Mouse (Mus musculus) limb, embryonic 14.5 days (tissue): Measurements from ENCODE around the gene Tspan3. TPM values are rescaled to one million over a fixed set of nuclear protein-coding genes. Genes with fewer than 3 reads are reported as not detected.

Experiments used
- ATAC-seq: fragments of 200-750 bp; cut with Nextera tagmentation; 2 replicates; pipeline ENCODE4 v1.8.0; 2017; ENCODE audit warnings: low read depth, moderate number of reproducible peaks, moderate TSS enrichment; ENCODE audit not compliant: low FRiP score
- DNase-seq: peaks from one replicate; pipeline ENCODE4 v3.0.0-alpha.2; 2015; ENCODE audit warnings: low spot score
- H3K27ac ChIP-seq: fragments of 300-500 bp; sonication (generic); replicated peaks from 2 replicates; pipeline ENCODE4 v1.5.1; 2014; ENCODE audit warnings: low read depth, mild to moderate bottlenecking, low read length, moderate library complexity, mixed read lengths
- H3K27me3 ChIP-seq: fragments of 300-500 bp; sonication (generic); 2 replicates; pipeline ENCODE4 v1.6.1; 2014; ENCODE audit warnings: low read length, mixed read lengths; ENCODE audit not compliant: control insufficient read depth, insufficient read depth
- H3K36me3 ChIP-seq: fragments of 300-500 bp; sonication (generic); 2 replicates; pipeline ENCODE4 v1.6.1; 2014; ENCODE audit warnings: mild to moderate bottlenecking, low read length, moderate library complexity, mixed read lengths; ENCODE audit not compliant: control insufficient read depth, insufficient read depth
- H3K4me1 ChIP-seq: fragments of 300-500 bp; sonication (generic); 2 replicates; pipeline ENCODE4 v1.6.1; 2014; ENCODE audit warnings: antibody characterized with exemption, low read length, mixed read lengths; ENCODE audit not compliant: control insufficient read depth, insufficient read depth
- H3K4me2 ChIP-seq: fragments of 300-500 bp; sonication (generic); replicated peaks from 2 replicates; pipeline ENCODE4 v1.6.1; 2014; ENCODE audit warnings: low read depth, mild to moderate bottlenecking, low read length, moderate library complexity; ENCODE audit not compliant: severe bottlenecking
- H3K4me3 ChIP-seq: fragments of 300-500 bp; sonication (generic); replicated peaks from 2 replicates; pipeline ENCODE4 v1.5.1; 2014; ENCODE audit warnings: low read length
- H3K9ac ChIP-seq: fragments of 300-500 bp; sonication (generic); 2 replicates; pipeline ENCODE4 v1.6.1; 2014; ENCODE audit warnings: mild to moderate bottlenecking, low read depth, low read length, moderate library complexity; ENCODE audit not compliant: severe bottlenecking
- H3K9me3 ChIP-seq: fragments of 300-500 bp; sonication (generic); 2 replicates; pipeline ENCODE4 v1.6.1; 2016; ENCODE audit warnings: low read length; ENCODE audit not compliant: control insufficient read depth
- POLR2A ChIP-seq: fragments of 200-500 bp; IDR thresholded peaks from 2 replicates; pipeline ENCODE4 v1.8.0; 2012; ENCODE audit warnings: inconsistent platforms, mild to moderate bottlenecking, moderate library complexity, borderline replicate concordance; ENCODE audit not compliant: insufficient read depth, insufficient read length; ENCODE audit errors: extremely low read depth
- WGBS: fragments of 180-500 bp; shearing (Covaris S2); extraction: QIAGEN DNeasy Blood & Tissue Kit; methylation state at CpG from one replicate; pipeline ENCODE4 v1.1.7; 2014; 5-methylcytosine and 5-hydroxymethylcytosine counted together
- polyA plus RNA-seq, 2 experiments: library from polyadenylated mRNA; depleted of rRNA in 1 of 2; stranded (reverse) in 1 of 2; unstranded in 1 of 2; fragments of >200 nt; fragmentation: Nextera tagmentation in 1 of 2; extraction: Ambion mirVana in 1 of 2; gene quantifications; 2 replicates each; pipeline versions ENCODE4 v1.2.1 to v1.2.3; 2012 to 2014

The Tspan3 gene
- polyA plus RNA-seq, 2 experiments = 359 to 516 TPM

DNA sequence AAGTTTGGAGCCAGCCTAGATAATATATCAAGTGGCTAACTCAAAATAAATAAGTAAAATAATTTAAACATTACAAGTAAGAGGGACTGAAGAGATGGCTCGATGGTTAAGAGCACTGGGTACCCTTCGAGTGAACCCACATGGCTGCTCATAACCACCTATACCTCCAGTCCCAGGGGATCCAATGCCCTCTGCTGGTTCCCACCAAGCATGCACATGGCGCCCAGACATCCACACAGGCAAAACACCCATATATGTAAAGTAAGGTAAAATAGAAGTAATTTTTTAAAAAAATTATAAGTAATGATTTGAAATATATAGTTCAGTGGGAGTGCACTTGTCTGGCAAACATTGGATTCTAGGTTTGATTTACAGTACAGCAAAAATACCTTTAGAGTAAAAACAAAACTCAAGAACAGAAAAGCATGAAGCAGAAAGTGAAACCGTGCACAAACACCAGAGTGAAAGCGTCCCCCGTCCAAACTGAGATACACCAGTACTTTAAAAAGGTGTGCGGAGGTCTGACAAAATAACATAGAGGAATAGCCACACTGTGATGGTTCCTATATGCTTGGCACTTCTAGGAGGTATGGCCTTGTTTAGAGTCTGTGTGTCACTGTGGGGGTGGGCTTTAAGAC is 20.8 kb downstream of the Tspan3 start:
- H3K4me3 ChIP-seq = no peak overlapping the region
- H3K27ac ChIP-seq = no peak overlapping the region
- TF ChIP-seq POLR2A = no peak
- H3K9me3 ChIP-seq = no peaks in the 10 kb centered on the region
- DNase-seq = no peak
- no peaks in the 10 kb centered on the region for H3K27me3 ChIP-seq
- no peak overlapping the region for H3K4me2 ChIP-seq
- no peak for ATAC-seq
- no peaks in the 10 kb centered on the region for H3K4me1 ChIP-seq
- H3K9ac ChIP-seq = no peak overlapping the region
- WGBS = 90% methylated on average over 7 of the region's 7 CpGs
- H3K36me3 ChIP-seq = peaks cover 70% of the 10 kb centered on the region

DNA sequence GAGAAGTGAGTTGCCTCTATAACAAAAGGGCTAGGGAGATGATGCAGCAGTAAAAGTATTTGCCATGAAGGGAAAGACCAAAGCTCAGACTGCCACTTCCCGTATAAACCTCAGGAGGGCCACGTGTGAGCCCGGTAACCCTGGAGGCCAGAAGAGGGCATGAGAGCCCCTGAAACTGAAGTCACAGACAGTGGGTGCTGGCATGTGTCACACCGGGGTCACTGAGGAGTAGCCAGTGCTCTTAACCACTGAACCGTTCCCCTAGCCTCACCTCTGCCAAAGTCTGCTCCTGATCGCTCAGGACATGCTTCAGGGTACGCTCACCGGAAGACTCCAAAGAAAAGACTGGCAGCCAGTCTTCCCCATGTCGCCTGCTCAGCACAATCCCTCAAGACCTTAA is 23.5 kb downstream of the Tspan3 start:
- no peaks in the 10 kb centered on the region for H3K27me3 ChIP-seq
- no peak overlapping the region for H3K9ac ChIP-seq
- ATAC-seq = no peak
- no peak overlapping the region for H3K4me2 ChIP-seq
- H3K4me3 ChIP-seq = no peak overlapping the region
- peaks cover 82% of the 10 kb centered on the region for H3K36me3 ChIP-seq
- no peak for DNase-seq
- H3K9me3 ChIP-seq = no peaks in the 10 kb centered on the region
- no peak for TF ChIP-seq POLR2A
- no peak overlapping the region for H3K27ac ChIP-seq
- WGBS = 87% methylated on average over 9 of the region's 9 CpGs
- no peaks in the 10 kb centered on the region for H3K4me1 ChIP-seq

DNA sequence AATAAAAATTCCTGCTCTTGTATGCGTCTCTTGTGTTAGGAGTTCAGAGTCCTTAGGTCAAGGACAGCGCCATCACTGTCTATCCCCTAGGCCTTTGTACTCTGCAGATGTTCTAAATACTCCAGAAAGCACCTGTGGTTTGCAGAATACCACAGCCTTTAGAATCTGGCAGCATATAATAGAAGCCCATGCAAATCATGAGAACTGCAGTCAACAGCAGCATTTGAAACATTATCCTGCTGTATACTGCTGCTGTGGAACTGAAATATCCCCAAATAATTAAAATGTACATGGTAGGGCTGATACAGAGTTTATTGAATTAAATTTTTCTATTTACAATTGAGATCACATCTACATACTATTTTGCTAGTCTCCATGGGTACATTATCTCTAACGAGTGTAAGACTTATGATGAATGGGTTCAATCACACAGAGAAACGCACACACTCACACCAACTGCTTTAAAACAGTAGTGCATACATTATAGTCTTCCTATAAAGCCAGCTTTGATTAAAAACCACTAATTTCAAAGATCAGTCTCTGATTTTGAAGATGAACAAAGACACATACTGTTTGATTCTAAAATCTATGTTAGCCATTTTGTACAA is 29.6 kb downstream of the Tspan3 start:
- DNase-seq = no peak
- H3K27me3 ChIP-seq = no peaks in the 10 kb centered on the region
- no peaks in the 10 kb centered on the region for H3K4me1 ChIP-seq
- ATAC-seq = no peak
- H3K9ac ChIP-seq = no peak overlapping the region
- H3K9me3 ChIP-seq = no peaks in the 10 kb centered on the region
- H3K4me3 ChIP-seq = no peak overlapping the region
- H3K4me2 ChIP-seq = no peak overlapping the region
- no peak overlapping the region for H3K27ac ChIP-seq
- WGBS = 85% methylated on average over 4 of the region's 4 CpGs
- no peak for TF ChIP-seq POLR2A
- H3K36me3 ChIP-seq = peaks cover 79% of the 10 kb centered on the region

DNA sequence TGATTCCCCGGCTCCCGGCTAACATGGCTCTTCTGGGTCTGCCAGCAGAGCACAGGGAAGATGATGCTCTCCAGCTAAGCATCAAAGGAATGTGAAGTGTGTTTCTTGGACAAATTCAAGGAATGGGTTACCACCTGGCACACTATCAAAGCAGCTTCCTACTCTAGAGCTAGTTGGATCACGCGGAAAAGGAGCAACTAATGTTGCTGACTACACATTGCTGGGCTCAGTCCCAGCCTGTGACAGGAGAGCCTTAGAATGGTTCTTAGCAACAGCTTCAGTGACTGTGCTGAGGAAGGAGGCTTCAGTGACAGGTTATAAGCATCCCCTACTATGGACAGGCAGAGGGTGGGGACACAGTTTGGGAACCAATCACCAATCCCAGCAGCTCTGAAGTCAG is 30.7 kb downstream of the Tspan3 start:
- peaks cover 82% of the 10 kb centered on the region for H3K36me3 ChIP-seq
- peak; percentile 31 for DNase-seq
- no peaks in the 10 kb centered on the region for H3K27me3 ChIP-seq
- no peak for ATAC-seq
- H3K27ac ChIP-seq = no peak overlapping the region
- no peak overlapping the region for H3K9ac ChIP-seq
- 79% methylated on average over 4 of the region's 4 CpGs for WGBS
- H3K4me1 ChIP-seq = no peaks in the 10 kb centered on the region
- H3K4me3 ChIP-seq = no peak overlapping the region
- no peak overlapping the region for H3K4me2 ChIP-seq
- no peak for TF ChIP-seq POLR2A
- H3K9me3 ChIP-seq = no peaks in the 10 kb centered on the region

DNA sequence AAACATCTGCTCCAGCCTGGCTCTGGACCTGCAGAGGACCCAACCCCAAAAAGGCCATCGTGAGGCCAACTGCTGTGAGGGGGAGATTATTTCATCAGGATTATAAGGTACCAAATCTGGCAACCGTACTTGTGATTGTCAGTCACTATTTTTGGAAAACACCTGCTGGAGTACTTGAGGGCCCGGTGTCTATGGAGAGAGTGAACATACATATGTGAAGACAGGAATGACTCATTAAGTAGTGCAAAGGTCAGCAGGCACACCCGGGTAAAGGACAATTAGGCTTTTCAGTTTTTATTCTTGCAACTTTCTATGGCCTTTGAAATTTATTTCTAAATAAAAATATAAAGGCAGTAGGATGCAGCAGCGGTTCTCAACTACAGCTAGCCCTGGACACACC is 31.3 kb downstream of the Tspan3 start:
- 84% methylated on average over 5 of the region's 5 CpGs for WGBS
- Histone ChIP-seq H3K9me3 (no peaks in the 10 kb centered on the region), H3K9ac (no peak overlapping the region), H3K4me2 (no peak overlapping the region), H3K27ac (no peak overlapping the region), H3K36me3 (peaks cover 84% of the 10 kb centered on the region), H3K27me3 (no peaks in the 10 kb centered on the region), H3K4me3 (no peak overlapping the region), H3K4me1 (no peaks in the 10 kb centered on the region)
- TF ChIP-seq POLR2A = no peak
- DNase-seq (no peak), ATAC-seq (no peak)
